Mouse (Mus musculus) spleen, adult 2 months (tissue): ENCODE data around the gene Tm9sf3.

Experiments
- CTCF ChIP-seq: fragments of 200-500 bp; IDR thresholded peaks from 2 replicates; pipeline ENCODE4 v1.5.1; 2011; ENCODE audit warnings: mild to moderate bottlenecking, inconsistent platforms; ENCODE audit not compliant: insufficient read depth, insufficient read length, insufficient replicate concordance; ENCODE audit errors: extremely low read depth
- POLR2A ChIP-seq: fragments of 200-500 bp; IDR thresholded peaks from 2 replicates; pipeline ENCODE4 v1.6.1; 2011; ENCODE audit warnings: low read depth, low read length, inconsistent platforms

DNA sequence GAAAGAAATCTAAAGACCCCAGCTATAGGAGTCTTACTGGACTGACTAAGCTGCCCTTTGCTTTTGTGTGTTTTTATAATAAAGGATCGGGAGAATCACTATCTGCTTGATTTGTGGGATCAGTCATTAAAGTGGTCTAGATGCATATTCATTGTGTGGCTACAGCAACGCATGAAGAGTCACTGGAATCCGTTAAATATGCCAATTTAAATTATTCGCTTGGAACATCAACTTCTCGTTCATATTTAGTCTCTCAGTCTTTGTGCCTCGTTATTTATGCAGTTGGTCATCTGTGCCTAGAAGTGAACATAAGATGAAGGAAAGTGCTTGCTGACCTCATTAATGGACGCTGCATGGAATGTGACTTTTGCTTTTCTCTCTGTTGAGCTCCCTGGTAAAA is 7.1 kb upstream of the Tm9sf3 start:
- TF ChIP-seq POLR2A (no peak), CTCF (no peak)
